11 mouse cellular contexts compared by ENCODE assay signal in genomic region chr7:99183751-99184150, GRCm38 (mm10). TPM values are rescaled to one million over a fixed set of nuclear protein-coding genes. Genes with fewer than 3 reads are reported as not detected.
DNase-seq lines count a peak whose midpoint lies in the region; ATAC-seq and TF ChIP-seq lines count a peak whose summit lies in the region.
"Had no signal": no experiment of that assay in that cellular context is flagged by ENCODE, and none has a peak within 500 bp of the region (broad histone marks: within the 10 kb centered on the region; RNA-seq: fewer than 3 reads in every experiment).

No protein-coding gene starts in this region.

- H3K27me3 ChIP-seq in forebrain, postnatal 0 days (ENCODE audit: insufficient read depth, low read length), result no peaks in the 10 kb centered on the region
- H3K27me3 ChIP-seq in forebrain, embryonic 15.5 days, result 0 out of 2 replicates have a peak, but pooled peaks cover 5% of the 10 kb centered on the region
- no peaks in the 10 kb centered on the region for H3K27me3 ChIP-seq in intestine, embryonic 16.5 days (replicated peaks; ENCODE audit: control insufficient read depth, insufficient read depth, low read length)

- no peak for DNase-seq in forebrain, postnatal 0 days
- peak; percentile 50 for DNase-seq in lung, postnatal 25 days (ENCODE audit: low spot score)
- DNase-seq in lung, postnatal 10 days, result no peak
- peak; percentile 43 for DNase-seq in naive thymus-derived CD4-positive, alpha-beta T cell, adult 2 months (ENCODE audit: low read depth)
- DNase-seq in layer of hippocampus, adult 18-20 months (ENCODE audit: low spot score in 2 of 2), result no peak
- no peak for DNase-seq in cerebellum, postnatal 36 days
- DNase-seq: kidney, adult 9 months had no signal

- H3K9me3 ChIP-seq in forebrain, postnatal 0 days (ENCODE audit: low read length), result no peaks in the 10 kb centered on the region
- no peaks in the 10 kb centered on the region for H3K9me3 ChIP-seq in forebrain, embryonic 15.5 days
- no peaks in the 10 kb centered on the region for H3K9me3 ChIP-seq in intestine, embryonic 16.5 days (ENCODE audit: control insufficient read depth, low read length)
- H3K9me3 ChIP-seq: limb, embryonic 12.5 days had no signal

- no peaks in the 10 kb centered on the region for H3K36me3 ChIP-seq in forebrain, postnatal 0 days (ENCODE audit: insufficient read depth)
- H3K36me3 ChIP-seq in forebrain, embryonic 15.5 days, result no peaks in the 10 kb centered on the region
- H3K36me3 ChIP-seq in intestine, embryonic 16.5 days (ENCODE audit: control insufficient read depth, insufficient read depth, low read length), result no peaks in the 10 kb centered on the region
- H3K36me3 ChIP-seq: limb, embryonic 12.5 days had no signal

- no peak for TF ChIP-seq CTCF in forebrain, postnatal 0 days (IDR thresholded peaks at IDR 0.05; ENCODE audit: low read depth)

- 67% methylated on average over 6 of the region's 6 CpGs for WGBS in forebrain, postnatal 0 days
- 74% methylated on average over 6 of the region's 6 CpGs for WGBS in forebrain, embryonic 15.5 days
- WGBS in intestine, embryonic 16.5 days, result 80% methylated on average over 6 of the region's 6 CpGs

- H3K4me1 ChIP-seq in forebrain, postnatal 0 days (ENCODE audit: insufficient read depth), result no peaks in the 10 kb centered on the region
- peaks cover 5% of the 10 kb centered on the region for H3K4me1 ChIP-seq in forebrain, embryonic 15.5 days
- peaks cover 14% of the 10 kb centered on the region for H3K4me1 ChIP-seq in intestine, embryonic 16.5 days (ENCODE audit: control insufficient read depth, insufficient read depth, low read length)

- H3K4me3 ChIP-seq in forebrain, postnatal 0 days (ENCODE audit: low read depth, low read length), result no peak overlapping the region
- no peak overlapping the region for H3K4me3 ChIP-seq in forebrain, embryonic 15.5 days
- H3K4me3 ChIP-seq in intestine, embryonic 16.5 days (ENCODE audit: low read length), result no peak overlapping the region

- no peak for ATAC-seq in forebrain, postnatal 0 days
- ATAC-seq in forebrain, embryonic 15.5 days (replicated peaks), result no peak
- no peak for ATAC-seq in intestine, embryonic 16.5 days

- H3K9ac ChIP-seq in forebrain, postnatal 0 days, result no peak overlapping the region
- H3K9ac ChIP-seq in forebrain, embryonic 15.5 days (replicated peaks), result no peak overlapping the region
- H3K9ac ChIP-seq in intestine, embryonic 16.5 days (ENCODE audit: low read depth, low read length), result peak overlapping the region; percentile 16; the same call in 1 of the 2 replicates

- H3K27ac ChIP-seq in forebrain, postnatal 0 days (ENCODE audit: low read depth, low read length), result no peak overlapping the region
- no peak overlapping the region for H3K27ac ChIP-seq in forebrain, embryonic 15.5 days (replicated peaks)
- H3K27ac ChIP-seq in intestine, embryonic 16.5 days (ENCODE audit: low read length), result no peak overlapping the region

- H3K4me2 ChIP-seq in forebrain, postnatal 0 days (ENCODE audit: low read depth), result 0 out of 2 replicates have a peak overlapping the region, but pooled peaks have one; percentile 83
- H3K4me2 ChIP-seq in forebrain, embryonic 15.5 days (replicated peaks), result no peak overlapping the region; the same call in 1 of the 2 replicates
- peak overlapping the region; percentile 97 for H3K4me2 ChIP-seq in intestine, embryonic 16.5 days (ENCODE audit: low read depth, low read length)

RNA-seq across cellular contexts. Expression of gene Dgat2, which starts 1.2 kb away (rescaled TPM):
- 37.1 and 41.3 TPM in 2 replicates for total RNA-seq in forebrain, postnatal 0 days (2014; rRNA removed)
- 37.2 and 41.3 TPM in 2 replicates for polyA plus RNA-seq in forebrain, postnatal 0 days (2015; fragmentation: Nextera tagmentation; extraction: Ambion mirVana)
- 14.9 and 15.1 TPM in 2 replicates for polyA plus RNA-seq in forebrain, embryonic 15.5 days (2015; fragmentation: Nextera tagmentation; extraction: Ambion mirVana)
- polyA plus RNA-seq in intestine, embryonic 16.5 days (2015; fragmentation: Nextera tagmentation; extraction: Ambion mirVana), result 325 and 488 TPM in 2 replicates
- 10 to 100 TPM; 90.3 to 97.5 TPM for total RNA-seq in layer of hippocampus, adult 18-20 months (2021)

RNA-seq across cellular contexts. Expression of gene Uvrag, which starts 42.8 kb away (rescaled TPM):
- 18.8 and 19.5 TPM in 2 replicates for total RNA-seq in forebrain, postnatal 0 days (2014; rRNA removed)
- 14.8 and 18.6 TPM in 2 replicates for polyA plus RNA-seq in forebrain, postnatal 0 days (2015; fragmentation: Nextera tagmentation; extraction: Ambion mirVana)
- polyA plus RNA-seq in forebrain, embryonic 15.5 days (2015; fragmentation: Nextera tagmentation; extraction: Ambion mirVana), result 17.2 and 17.3 TPM in 2 replicates
- polyA plus RNA-seq in intestine, embryonic 16.5 days (2015; fragmentation: Nextera tagmentation; extraction: Ambion mirVana), result 17.4 and 18.3 TPM in 2 replicates
- total RNA-seq in layer of hippocampus, adult 18-20 months (2021), result 10 to 100 TPM; 45.6 to 49.9 TPM

RNA-seq across cellular contexts. Expression of gene Mogat2, which starts 54.7 kb away (rescaled TPM):
- total RNA-seq in forebrain, postnatal 0 days (2014; rRNA removed), result 0.24 and 0.31 TPM in 2 replicates
- 0.18 and 0.23 TPM in 2 replicates for polyA plus RNA-seq in forebrain, postnatal 0 days (2015; fragmentation: Nextera tagmentation; extraction: Ambion mirVana)
- polyA plus RNA-seq in forebrain, embryonic 15.5 days (2015; fragmentation: Nextera tagmentation; extraction: Ambion mirVana), result 1.2 and 1.7 TPM in 2 replicates
- polyA plus RNA-seq in intestine, embryonic 16.5 days (2015; fragmentation: Nextera tagmentation; extraction: Ambion mirVana), result 234 and 306 TPM in 2 replicates
- not detected for total RNA-seq in layer of hippocampus, adult 18-20 months (2021)
- total RNA-seq: gastrocnemius, adult 8-10 months had no signal

Comparison
In these comparisons a context has a peak if more than half of its experiments do, and no peak if none do; other contexts are left out.
1. DNase-seq: peak in lung, postnatal 25 days (single experiment) and naive thymus-derived CD4-positive, alpha-beta T cell, adult 2 months (single experiment); none in forebrain, postnatal 0 days (single experiment), lung, postnatal 10 days (single experiment), layer of hippocampus, adult 18-20 months (0 of 2) and cerebellum, postnatal 36 days (0 of 2).
2. RNA of gene Mogat2, which starts 54.7 kb away (polyA plus RNA-seq): 234 to 306 TPM in intestine, embryonic 16.5 days; 1.2 to 1.7 TPM in forebrain, embryonic 15.5 days and 0.18 to 0.23 TPM in forebrain, postnatal 0 days; every median in the first group is over 10 times any median in the second.